Mouse (Mus musculus): ENCODE measurements around the gene Olfr1396. TPM values are rescaled to one million over a fixed set of nuclear protein-coding genes. Genes with fewer than 3 reads are reported as not detected.

Olfr1396 gene
- polyA plus RNA-seq, 1 experiment from 2014 or later: not detected

DNA sequence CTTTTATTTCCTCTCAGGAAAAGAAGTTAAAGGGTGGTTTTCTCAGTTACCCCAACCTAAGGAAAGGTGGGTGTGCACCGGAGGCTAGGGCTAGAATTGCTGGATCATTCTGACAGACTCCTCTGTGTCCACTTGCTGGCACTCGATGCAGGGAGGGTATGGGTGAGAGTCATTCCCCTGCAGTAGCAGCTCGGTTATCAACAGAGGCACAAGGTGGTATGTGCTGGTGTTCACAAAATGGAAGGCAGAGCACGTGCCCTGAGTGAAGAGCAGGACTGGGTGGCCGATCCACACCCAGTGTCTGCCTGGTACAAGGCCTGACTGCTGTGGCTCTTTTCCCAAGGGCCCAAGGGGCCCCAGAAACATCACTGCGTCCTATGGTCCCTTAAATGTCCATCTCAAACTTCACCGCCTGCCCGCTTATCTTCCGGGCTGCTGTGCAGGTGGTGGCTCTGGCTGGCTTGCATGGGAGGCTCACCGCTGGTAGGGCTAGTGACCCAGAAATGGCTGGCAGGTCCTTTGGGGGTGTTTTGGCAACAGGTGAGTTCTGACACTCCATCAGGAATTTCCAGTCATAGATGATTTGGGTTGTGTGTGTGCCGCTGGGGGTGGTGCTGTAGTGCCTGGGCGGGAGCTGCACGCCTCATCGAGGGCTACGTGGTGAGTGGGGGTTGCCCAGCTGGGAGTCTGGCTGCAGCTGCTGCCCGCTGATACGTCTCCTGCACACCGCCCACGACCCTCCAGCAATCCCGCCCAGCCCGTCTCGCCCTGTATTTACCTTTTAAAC is 26.7 kb downstream of the Olfr1396 start:
- Histone ChIP-seq H3K4me3 (ENCODE audit: low read depth, low read length) (no peak overlapping the region), H3K9me3 (ENCODE audit: control insufficient read depth, low read depth, low read length) (no peaks in the 10 kb centered on the region), H3K27ac (ENCODE audit: low read length) (no peak overlapping the region), H3K4me1 (ENCODE audit: control insufficient read depth, insufficient read depth, low read length) (peaks cover 12% of the 10 kb centered on the region; the same call in 1 of the 2 replicates), H3K36me3 (ENCODE audit: control insufficient read depth, insufficient read depth, low read length) (no peaks in the 10 kb centered on the region), H3K27me3 (ENCODE audit: control insufficient read depth, insufficient read depth, low read length) (no peaks in the 10 kb centered on the region), H3K9ac (replicated peaks; ENCODE audit: low read depth, low read length) (no peak overlapping the region), H3K4me2 (replicated peaks; ENCODE audit: low read depth, low read length) (peak overlapping the region; percentile 34)
- ATAC-seq (ENCODE audit: insufficient number of reproducible peaks, insufficient read depth, low FRiP score, low read depth): peak; percentile 89
- 30% methylated on average over 22 of the region's 22 CpGs for WGBS

DNA sequence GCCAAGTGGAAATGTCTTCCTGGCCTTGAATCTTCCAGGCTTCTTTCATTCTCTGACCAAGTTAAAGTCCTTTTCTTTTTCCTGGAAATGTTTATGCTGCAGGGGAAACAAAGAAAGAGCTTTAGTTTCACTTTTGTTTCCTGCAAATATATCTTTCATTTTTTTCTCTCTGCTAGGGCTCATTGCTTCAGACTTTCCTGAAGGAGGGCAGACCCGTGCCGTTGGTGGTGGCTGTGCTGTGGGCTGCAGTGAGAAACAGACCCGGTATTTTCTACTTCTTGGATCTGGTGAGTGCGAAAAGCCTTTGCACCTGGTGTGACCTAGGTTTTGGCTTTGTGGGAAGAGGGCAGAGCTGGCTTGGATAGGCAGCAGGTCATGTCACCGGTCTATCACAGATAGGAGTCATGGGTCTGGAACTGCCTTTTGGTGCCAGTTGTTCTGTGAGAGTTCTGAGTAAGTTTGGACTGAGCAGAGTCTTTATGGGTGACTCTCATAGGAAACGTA is 27.8 kb downstream of the Olfr1396 start:
- Histone ChIP-seq H3K4me2 (replicated peaks; ENCODE audit: low read depth, low read length) (no peak overlapping the region), H3K4me3 (ENCODE audit: low read depth, low read length) (no peak overlapping the region), H3K36me3 (ENCODE audit: control insufficient read depth, insufficient read depth, low read length) (no peaks in the 10 kb centered on the region), H3K9ac (replicated peaks; ENCODE audit: low read depth, low read length) (no peak overlapping the region), H3K9me3 (ENCODE audit: control insufficient read depth, low read depth, low read length) (no peaks in the 10 kb centered on the region), H3K27me3 (ENCODE audit: control insufficient read depth, insufficient read depth, low read length) (no peaks in the 10 kb centered on the region), H3K4me1 (ENCODE audit: control insufficient read depth, insufficient read depth, low read length) (peaks cover 12% of the 10 kb centered on the region; the same call in 1 of the 2 replicates), H3K27ac (ENCODE audit: low read length) (no peak overlapping the region)
- ATAC-seq (ENCODE audit: insufficient number of reproducible peaks, insufficient read depth, low FRiP score, low read depth): no peak
- 75% methylated on average over 6 of the region's 6 CpGs for WGBS

DNA sequence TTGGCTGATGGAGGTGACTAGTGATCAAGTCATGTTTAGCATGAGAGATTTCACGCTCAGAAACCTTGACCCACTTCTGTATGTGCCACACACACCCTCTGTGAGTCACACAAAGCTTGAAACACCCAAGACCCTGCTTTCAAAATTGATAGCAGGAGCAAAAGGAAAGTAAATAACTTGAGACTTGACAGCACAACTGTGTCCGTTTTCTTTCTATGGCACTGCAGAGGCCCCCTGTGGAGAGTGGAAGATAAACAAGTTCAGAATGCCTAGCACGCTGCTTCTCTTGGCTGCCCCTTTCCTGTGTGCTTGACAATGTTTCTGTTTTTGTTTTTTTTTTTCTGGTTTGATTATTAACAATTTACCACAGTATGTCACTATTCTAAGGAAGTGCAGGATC is 29.8 kb downstream of the Olfr1396 start:
- Histone ChIP-seq H3K27me3 (ENCODE audit: control insufficient read depth, insufficient read depth, low read length) (no peaks in the 10 kb centered on the region), H3K27ac (ENCODE audit: low read length) (no peak overlapping the region), H3K36me3 (ENCODE audit: control insufficient read depth, insufficient read depth, low read length) (no peaks in the 10 kb centered on the region), H3K4me3 (ENCODE audit: low read depth, low read length) (no peak overlapping the region), H3K4me1 (ENCODE audit: control insufficient read depth, insufficient read depth, low read length) (peaks cover 12% of the 10 kb centered on the region; the same call in 1 of the 2 replicates), H3K9ac (replicated peaks; ENCODE audit: low read depth, low read length) (no peak overlapping the region), H3K4me2 (replicated peaks; ENCODE audit: low read depth, low read length) (no peak overlapping the region), H3K9me3 (ENCODE audit: control insufficient read depth, low read depth, low read length) (no peaks in the 10 kb centered on the region)
- no peak for ATAC-seq (ENCODE audit: insufficient number of reproducible peaks, insufficient read depth, low FRiP score, low read depth)
- WGBS: 46% methylated on average over 3 of the region's 3 CpGs

DNA sequence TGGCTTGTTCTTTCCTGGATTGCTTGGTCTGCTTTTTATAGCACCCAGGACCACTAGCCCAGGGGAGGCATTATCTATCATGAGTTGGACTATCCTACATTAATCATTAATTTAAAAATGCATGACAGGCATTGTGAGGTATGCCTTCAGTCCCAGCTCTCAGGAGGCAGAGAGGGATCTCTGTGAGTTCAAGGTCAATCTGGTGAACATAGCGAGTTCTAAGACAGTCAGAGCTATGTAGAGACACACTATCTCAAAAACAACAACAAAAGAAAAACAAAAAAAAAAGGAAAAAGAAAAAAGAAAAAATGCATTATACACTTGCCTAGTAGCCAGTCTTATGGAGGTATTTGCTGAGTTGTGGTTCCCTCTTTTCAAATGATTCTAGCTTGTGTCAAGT is 30.3 kb downstream of the Olfr1396 start:
- peaks cover 12% of the 10 kb centered on the region; the same call in 1 of the 2 replicates for H3K4me1 ChIP-seq (ENCODE audit: control insufficient read depth, insufficient read depth, low read length)
- no peak overlapping the region for H3K4me2 ChIP-seq (replicated peaks; ENCODE audit: low read depth, low read length)
- no peaks in the 10 kb centered on the region for H3K9me3 ChIP-seq (ENCODE audit: control insufficient read depth, low read depth, low read length)
- no peak overlapping the region for H3K4me3 ChIP-seq (ENCODE audit: low read depth, low read length)
- 74% methylated on average over 1 of the region's 1 CpGs for WGBS
- no peak overlapping the region for H3K9ac ChIP-seq (replicated peaks; ENCODE audit: low read depth, low read length)
- ATAC-seq (ENCODE audit: insufficient number of reproducible peaks, insufficient read depth, low FRiP score, low read depth): no peak
- H3K27me3 ChIP-seq (ENCODE audit: control insufficient read depth, insufficient read depth, low read length): no peaks in the 10 kb centered on the region
- no peak overlapping the region for H3K27ac ChIP-seq (ENCODE audit: low read length)
- H3K36me3 ChIP-seq (ENCODE audit: control insufficient read depth, insufficient read depth, low read length): no peaks in the 10 kb centered on the region

DNA sequence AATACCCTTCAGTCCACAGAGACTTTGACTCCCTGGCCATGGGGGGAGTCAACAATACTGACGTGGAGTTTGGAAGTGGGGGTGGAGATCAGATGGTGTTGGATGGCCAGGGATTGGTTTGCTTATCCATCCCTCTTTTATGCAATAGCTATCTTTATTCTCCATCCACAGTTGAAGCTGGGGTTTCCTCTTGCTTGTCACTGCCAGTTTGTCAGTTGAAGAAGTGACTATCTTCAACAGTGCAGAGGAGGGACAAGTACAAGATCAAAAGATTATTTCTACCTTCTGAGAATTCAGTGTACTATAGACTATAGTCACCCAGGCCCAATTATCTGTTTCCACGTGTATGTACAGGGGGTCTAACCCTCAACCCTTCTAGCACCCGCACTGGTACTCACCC is 30.9 kb downstream of the Olfr1396 start:
- no peaks in the 10 kb centered on the region for H3K36me3 ChIP-seq (ENCODE audit: control insufficient read depth, insufficient read depth, low read length)
- no peak for ATAC-seq (ENCODE audit: insufficient number of reproducible peaks, insufficient read depth, low FRiP score, low read depth)
- H3K4me2 ChIP-seq (replicated peaks; ENCODE audit: low read depth, low read length): no peak overlapping the region
- WGBS: 75% methylated on average over 3 of the region's 3 CpGs
- H3K27ac ChIP-seq (ENCODE audit: low read length): no peak overlapping the region
- H3K9me3 ChIP-seq (ENCODE audit: control insufficient read depth, low read depth, low read length): no peaks in the 10 kb centered on the region
- H3K27me3 ChIP-seq (ENCODE audit: control insufficient read depth, insufficient read depth, low read length): no peaks in the 10 kb centered on the region
- H3K4me1 ChIP-seq (ENCODE audit: control insufficient read depth, insufficient read depth, low read length): peaks cover 12% of the 10 kb centered on the region; the same call in 1 of the 2 replicates
- no peak overlapping the region for H3K4me3 ChIP-seq (ENCODE audit: low read depth, low read length)
- no peak overlapping the region for H3K9ac ChIP-seq (replicated peaks; ENCODE audit: low read depth, low read length)

DNA sequence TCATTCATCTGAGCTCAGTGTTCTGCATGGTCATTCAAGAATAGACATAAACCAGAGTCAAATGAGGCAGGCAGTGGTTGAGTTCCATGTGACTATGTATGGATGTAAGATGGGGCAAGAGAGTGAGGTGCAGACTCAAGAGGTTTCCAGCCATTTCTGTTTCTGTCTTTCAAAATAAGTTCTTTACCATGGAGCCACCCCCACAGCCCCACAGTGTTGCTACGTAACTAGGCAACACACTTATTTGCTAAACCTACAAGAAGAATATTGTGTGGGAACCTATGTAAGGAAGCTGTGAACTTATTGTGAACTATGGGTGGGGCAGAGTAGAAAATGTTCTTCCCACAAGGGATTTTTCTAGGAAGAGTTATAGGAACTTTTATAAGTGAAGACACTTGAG is 31.5 kb downstream of the Olfr1396 start:
- Histone ChIP-seq H3K4me3 (ENCODE audit: low read depth, low read length) (no peak overlapping the region), H3K4me2 (replicated peaks; ENCODE audit: low read depth, low read length) (no peak overlapping the region), H3K9ac (replicated peaks; ENCODE audit: low read depth, low read length) (no peak overlapping the region), H3K27me3 (ENCODE audit: control insufficient read depth, insufficient read depth, low read length) (no peaks in the 10 kb centered on the region), H3K4me1 (ENCODE audit: control insufficient read depth, insufficient read depth, low read length) (peaks cover 12% of the 10 kb centered on the region; the same call in 1 of the 2 replicates), H3K9me3 (ENCODE audit: control insufficient read depth, low read depth, low read length) (no peaks in the 10 kb centered on the region), H3K36me3 (ENCODE audit: control insufficient read depth, insufficient read depth, low read length) (no peaks in the 10 kb centered on the region), H3K27ac (ENCODE audit: low read length) (no peak overlapping the region)
- 0 out of 2 replicates have a peak, but pooled peaks have one; percentile 18 for ATAC-seq (ENCODE audit: insufficient number of reproducible peaks, insufficient read depth, low FRiP score, low read depth)
- 87% methylated on average over 1 of the region's 1 CpGs for WGBS

DNA sequence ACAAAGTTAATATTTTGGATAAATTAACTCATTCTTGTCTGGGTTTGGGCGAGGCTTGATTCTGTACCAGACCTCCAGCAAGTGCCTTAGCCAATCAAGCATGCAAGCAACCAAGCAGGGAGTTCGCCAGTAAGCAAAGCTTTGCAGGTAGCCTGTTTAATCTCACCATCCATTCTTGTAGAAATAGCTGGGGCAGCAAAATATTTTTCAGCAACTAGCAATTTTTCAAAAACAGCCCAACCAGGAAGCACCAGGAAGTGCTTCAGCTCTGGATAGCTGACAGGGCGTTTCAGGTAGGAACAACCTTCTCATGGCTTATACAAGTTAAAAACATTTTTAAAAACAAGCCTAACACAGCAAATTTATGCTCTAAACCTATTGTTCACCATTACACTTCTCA is 32.8 kb downstream of the Olfr1396 start:
- no peak for ATAC-seq (ENCODE audit: insufficient number of reproducible peaks, insufficient read depth, low FRiP score, low read depth)
- no peak overlapping the region for H3K4me3 ChIP-seq (ENCODE audit: low read depth, low read length)
- H3K9me3 ChIP-seq (ENCODE audit: control insufficient read depth, low read depth, low read length): no peaks in the 10 kb centered on the region
- H3K9ac ChIP-seq (replicated peaks; ENCODE audit: low read depth, low read length): no peak overlapping the region
- H3K4me2 ChIP-seq (replicated peaks; ENCODE audit: low read depth, low read length): no peak overlapping the region
- H3K4me1 ChIP-seq (ENCODE audit: control insufficient read depth, insufficient read depth, low read length): 0 out of 2 replicates have a peak, but pooled peaks cover 7% of the 10 kb centered on the region
- WGBS: 70% methylated on average over 3 of the region's 3 CpGs
- no peaks in the 10 kb centered on the region for H3K36me3 ChIP-seq (ENCODE audit: control insufficient read depth, insufficient read depth, low read length)
- no peak overlapping the region for H3K27ac ChIP-seq (ENCODE audit: low read length)
- H3K27me3 ChIP-seq (ENCODE audit: control insufficient read depth, insufficient read depth, low read length): no peaks in the 10 kb centered on the region

DNA sequence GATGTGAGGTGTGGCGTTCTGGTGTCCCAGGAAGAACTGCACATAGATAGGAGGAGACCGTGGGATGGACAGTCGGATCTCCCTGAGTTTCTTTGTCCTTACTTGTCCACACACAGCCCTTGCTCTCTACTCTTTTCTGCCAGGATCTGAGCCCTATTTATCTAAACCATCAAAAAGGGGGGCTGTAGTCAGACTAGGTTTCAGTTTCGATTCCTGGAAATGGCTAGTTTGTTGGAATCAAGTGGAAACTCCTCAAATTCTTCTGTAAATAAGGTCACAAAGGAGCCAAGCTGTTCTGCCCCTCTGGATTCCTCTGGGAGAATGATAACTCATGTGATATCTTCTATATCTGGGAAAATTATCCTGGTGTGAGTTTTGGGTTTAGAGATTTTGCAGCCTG is 33.3 kb downstream of the Olfr1396 start:
- no peak overlapping the region for H3K27ac ChIP-seq (ENCODE audit: low read length)
- no peak overlapping the region for H3K4me3 ChIP-seq (ENCODE audit: low read depth, low read length)
- no peak for ATAC-seq (ENCODE audit: insufficient number of reproducible peaks, insufficient read depth, low FRiP score, low read depth)
- H3K4me1 ChIP-seq (ENCODE audit: control insufficient read depth, insufficient read depth, low read length): 0 out of 2 replicates have a peak, but pooled peaks cover 7% of the 10 kb centered on the region
- no peaks in the 10 kb centered on the region for H3K36me3 ChIP-seq (ENCODE audit: control insufficient read depth, insufficient read depth, low read length)
- WGBS: 68% methylated on average over 4 of the region's 4 CpGs
- no peaks in the 10 kb centered on the region for H3K9me3 ChIP-seq (ENCODE audit: control insufficient read depth, low read depth, low read length)
- no peak overlapping the region for H3K9ac ChIP-seq (replicated peaks; ENCODE audit: low read depth, low read length)
- no peaks in the 10 kb centered on the region for H3K27me3 ChIP-seq (ENCODE audit: control insufficient read depth, insufficient read depth, low read length)
- no peak overlapping the region for H3K4me2 ChIP-seq (replicated peaks; ENCODE audit: low read depth, low read length)

All from stomach, embryonic 14.5 days (tissue).